Mouse (Mus musculus): Measurements from ENCODE around the gene Acbd3.

Acbd3 gene

DNA sequence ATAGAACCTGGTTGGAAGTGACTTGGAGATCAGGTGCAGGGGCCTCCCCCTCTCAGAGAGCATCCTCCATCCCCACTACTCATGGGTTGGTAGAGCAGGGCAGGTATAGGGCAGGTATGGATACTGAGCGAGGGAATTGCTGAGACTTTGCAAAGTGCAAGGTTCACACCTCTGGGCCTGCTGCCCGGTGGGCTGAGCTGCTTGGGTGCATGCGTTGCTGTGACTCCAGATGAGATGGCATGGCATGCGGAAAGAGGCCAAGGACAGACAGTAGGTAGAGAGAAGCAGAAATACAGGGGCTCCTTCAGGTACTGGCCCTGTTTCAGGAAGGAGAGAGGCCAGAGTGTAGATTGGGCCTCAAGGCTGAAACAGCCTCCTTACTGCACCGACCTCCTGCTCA, 55.4 kb downstream of the Acbd3 start:
- no peak for DNase-seq (ENCODE audit: extremely low read depth, low read depth, low spot score)

DNA sequence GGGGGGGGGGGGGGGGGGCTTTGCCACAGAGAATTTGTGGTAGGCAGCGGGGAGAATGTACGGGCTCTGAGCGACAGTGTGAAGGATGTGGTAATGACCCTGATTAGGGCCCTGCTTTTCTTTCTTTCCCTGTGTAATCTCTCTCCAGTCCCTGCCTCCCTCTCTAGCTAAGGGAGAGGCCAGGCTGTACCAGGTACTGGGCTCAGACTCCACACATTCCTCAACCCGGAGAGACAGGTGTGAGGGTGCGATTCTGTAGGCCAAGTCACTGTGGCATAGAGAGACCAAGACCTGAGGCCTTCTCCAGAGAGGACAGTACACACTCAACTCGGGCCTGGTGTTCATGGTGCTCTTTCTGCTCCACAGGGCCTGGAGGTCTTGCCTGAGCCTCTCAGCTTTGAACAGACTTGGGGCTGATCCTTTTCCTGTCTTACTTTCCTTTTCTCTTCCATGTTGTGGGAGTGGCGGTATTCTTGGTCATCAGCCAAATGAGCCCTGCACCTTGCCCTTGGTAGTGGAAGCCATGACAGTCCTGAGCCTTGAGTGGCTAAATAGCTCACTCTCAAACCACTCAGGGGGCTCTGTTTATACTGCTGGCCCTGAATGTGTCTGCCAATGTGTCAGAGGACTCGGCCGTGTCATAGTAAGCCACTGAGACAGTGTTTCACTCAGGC, 57.2 kb downstream of the Acbd3 start:
- no peak for DNase-seq (ENCODE audit: extremely low read depth, low read depth, low spot score)

DNA sequence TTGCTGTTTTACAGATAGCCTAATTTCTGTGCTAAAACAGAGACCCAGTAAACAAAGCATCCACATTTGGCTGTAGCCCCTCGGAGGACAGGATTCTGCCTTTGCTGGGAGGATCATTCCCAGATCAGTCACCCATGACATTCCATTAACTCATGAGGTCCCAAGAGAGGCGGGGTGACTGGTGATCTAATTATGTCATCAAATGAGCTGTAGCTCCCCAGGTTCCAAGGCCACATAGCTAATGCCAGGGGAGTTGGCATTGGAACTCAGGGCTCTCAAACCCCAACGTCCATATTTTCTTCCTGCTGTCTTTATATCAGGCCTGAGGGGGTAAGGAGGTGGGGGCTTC, 57.7 kb downstream of the Acbd3 start:
- DNase-seq (ENCODE audit: extremely low read depth, low read depth, low spot score), result no peak

DNA sequence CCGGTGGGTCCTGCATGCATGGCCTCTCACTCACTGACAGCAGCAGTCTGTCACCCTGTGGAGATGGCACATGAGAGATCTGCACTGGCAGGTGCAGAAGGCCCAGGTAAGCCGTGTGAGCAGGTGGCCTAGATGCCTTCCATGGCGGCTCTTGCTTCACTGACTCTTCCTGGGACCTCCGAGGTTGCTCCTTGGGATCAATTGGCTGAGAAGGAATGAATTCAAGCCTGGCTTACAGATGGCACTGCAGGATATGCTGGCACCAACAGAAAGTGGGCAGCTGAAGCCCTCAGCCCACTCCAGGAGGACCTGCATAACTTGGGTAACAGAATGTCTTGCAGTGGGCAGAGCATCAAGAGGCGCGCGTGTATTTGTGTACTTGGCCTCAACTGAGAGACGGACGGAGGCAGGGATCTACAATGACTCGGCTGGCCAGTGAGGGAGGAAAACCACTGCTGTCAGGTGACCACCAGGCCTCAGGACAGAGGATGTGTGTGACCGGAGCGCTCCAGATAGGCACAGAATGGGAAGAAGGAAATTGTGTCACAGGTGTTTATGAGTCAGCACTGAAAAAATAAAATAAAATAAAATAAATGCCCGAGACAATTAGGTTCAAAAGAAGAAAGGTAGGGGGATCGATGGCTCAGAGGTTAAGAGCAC, 66.1 kb downstream of the Acbd3 start:
- no peak for DNase-seq (ENCODE audit: extremely low read depth, low read depth, low spot score)

DNA sequence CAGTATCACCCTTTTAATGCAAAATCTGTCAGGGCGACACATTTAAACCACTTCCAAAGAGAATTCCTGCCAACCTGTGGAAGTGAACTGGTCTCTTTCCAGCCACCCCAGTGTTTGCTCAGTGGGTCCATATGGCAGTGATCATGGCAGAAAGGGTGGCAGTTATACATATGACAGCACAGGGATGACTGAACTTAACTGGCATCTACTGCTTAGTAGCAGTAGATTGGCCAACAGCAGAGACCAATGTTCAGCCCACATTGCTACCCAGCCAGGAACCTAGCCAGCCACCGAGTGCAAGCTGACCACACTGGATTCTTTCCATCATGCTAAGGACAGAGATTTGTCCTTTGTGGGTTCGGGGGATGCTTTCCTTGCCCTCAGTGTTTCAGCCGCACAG, 67.0 kb downstream of the Acbd3 start:
- no peak for DNase-seq (ENCODE audit: extremely low read depth, low read depth, low spot score)

DNA sequence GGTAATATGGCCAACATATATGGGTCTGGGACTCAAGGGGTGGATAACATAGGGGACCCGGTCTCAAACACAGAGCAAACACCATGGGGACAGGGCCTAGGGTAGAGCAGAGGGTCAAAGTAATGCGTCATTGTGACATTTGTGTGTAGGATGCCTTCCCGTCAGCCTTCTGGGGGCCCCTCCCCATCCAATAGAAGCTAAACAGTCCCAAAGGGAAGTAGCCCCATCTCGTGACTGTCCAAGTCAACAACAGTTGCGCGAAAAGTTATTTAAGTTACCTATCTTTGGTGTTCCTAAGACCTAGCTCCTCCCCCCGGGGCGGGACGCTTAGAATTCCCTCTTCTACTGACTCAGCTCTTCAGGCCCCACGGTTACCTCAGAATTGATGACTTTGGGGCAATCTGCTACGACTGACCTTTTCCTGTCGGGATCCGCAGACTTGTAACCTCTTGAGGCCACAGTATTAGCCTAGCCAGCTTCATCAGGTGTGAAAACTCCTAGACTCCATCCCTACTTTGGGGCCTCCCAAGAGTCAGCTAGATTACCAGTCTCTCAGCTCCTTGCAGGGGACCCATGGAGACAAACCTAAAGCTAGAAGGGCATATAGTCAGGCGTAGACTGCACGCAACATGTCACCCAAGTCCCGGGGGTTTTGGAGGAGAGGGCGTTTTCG, 67.7 kb downstream of the Acbd3 start:
- no peak for DNase-seq (ENCODE audit: extremely low read depth, low read depth, low spot score)

DNA sequence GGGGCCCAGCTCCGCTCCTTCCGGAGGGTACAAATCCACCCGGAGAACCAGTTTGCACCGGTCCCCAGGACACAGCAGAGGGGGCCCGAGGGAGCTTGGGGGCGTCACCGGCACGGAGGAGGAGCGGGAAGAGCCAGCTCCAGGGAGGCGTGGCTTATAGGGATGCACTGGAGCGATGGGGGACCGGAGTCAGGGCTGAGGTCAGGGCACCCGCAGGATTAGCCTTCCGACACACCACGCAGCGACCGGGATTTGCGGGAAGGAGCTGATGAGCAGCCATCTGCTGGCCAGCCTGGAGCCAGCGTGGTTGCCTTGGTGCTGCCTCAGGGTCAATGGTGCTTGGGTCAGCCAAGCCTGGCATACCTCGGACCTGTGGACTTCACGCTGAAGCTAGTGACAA, 68.3 kb downstream of the Acbd3 start:
- DNase-seq (ENCODE audit: extremely low read depth, low read depth, low spot score), result no peak

DNA sequence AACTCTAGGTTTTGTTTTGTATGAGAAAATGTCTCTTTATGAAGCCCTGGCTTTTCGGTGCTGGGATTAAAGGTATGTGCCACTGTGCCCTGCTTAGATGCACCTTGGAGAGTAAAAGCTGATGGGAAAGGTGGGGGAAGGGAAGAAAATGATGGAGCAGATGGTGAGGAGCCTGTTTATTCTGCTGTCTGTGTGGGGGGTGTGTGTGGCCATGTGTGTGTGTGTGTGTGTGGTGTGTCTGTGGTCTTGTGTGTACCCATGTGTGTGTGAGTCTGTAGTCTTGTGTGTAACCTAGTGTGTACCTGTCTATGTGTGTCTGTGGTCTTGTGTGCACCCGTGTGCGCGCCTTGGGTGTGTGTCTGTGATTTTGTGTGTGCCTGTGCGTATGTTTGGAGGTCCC, 72.8 kb downstream of the Acbd3 start:
- DNase-seq (ENCODE audit: extremely low read depth, low read depth, low spot score), result no peak

DNA sequence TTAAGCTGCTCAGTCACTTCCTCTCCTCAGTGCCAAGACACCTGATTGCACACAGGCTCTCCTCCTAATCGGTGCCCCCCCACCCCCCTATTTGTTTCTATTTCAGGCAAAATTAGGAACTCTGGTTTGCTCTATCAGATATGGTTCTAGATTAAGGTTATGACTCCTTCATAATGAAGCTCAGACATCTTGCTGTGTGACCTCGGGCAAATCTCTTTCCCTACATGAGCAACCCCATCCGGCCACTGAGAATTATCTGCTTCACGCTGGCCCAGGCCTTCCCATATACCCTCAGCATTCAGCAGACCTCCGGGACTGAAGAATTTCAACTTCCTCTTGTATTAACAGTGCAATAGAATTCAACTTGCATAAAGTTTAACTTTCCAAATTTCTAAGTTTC, 73.4 kb downstream of the Acbd3 start:
- DNase-seq (ENCODE audit: extremely low read depth, low read depth, low spot score), result no peak

DNA sequence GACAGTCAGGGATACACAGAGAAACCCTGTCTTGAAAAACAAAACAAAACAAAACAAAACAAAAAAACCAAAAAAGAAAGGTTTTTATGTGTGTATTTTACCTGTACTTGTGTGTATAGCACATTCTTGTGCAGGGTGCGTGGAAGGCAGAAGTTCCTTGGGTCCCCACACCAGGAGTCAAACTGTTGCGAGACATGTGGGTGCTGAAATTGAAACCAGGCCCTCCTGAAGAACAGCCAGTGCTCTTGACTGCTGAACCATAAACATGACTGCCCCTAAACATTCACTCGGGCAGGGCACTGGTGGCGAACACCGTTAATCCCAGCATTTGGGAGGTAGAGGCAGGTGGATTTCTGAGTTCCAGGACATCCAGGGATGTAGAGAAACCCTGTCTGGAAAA, 74.2 kb downstream of the Acbd3 start:
- DNase-seq (ENCODE audit: extremely low read depth, low read depth, low spot score), result no peak

DNA sequence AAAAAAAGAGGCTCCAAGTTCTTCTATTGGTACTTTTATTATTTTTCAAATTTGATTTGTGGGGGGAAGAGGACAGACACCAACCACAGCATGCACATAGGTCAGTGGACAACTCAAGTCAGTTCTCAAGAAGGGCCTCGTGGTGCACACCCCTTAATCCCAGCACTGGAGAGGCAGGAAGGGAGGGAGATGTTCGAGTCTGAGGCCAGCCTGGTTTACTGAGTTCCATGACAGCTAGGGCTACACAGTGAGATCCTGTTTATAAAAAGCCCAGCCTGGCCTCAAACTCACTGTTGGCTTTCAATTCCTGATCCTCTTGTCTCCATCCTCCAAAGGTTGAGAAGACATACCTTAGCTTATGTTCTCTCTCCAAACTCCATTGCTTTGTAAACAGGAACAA, 75.0 kb downstream of the Acbd3 start:
- DNase-seq (ENCODE audit: extremely low read depth, low read depth, low spot score), result no peak

DNA sequence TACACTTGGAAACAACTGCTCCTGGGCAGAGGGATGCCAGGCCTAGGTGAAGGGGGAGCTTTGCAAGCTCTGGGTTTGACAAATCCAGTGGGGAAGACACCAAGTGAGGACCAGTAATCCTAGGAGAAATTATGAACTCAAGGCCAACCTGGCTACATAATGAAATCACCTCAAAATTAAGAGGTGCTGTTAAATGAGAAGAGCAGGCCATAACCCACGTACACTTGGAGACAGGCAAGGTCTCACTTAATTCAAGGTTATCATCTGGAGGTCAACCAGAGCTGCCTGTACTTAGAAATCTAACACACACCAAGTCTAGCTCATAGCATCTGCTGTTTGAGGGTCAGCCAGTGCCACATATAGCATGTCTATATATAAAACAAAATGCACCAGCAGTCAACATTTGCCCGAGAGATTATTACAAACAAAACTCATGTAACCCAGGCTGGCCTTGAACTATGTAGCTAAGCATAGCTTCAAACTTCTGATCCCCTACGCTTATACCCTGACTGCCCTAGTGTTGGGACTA, 75.7 kb downstream of the Acbd3 start:
- no peak for DNase-seq (ENCODE audit: extremely low read depth, low read depth, low spot score)
